Mouse (Mus musculus): ENCODE measurements at regions not wholly inside any gene's neighbourhood (a gene's known extent, or its start where the extent isn't known, plus 50 kb on each side); places are given as distances from the start of the nearest gene placed in this dataset.

DNA sequence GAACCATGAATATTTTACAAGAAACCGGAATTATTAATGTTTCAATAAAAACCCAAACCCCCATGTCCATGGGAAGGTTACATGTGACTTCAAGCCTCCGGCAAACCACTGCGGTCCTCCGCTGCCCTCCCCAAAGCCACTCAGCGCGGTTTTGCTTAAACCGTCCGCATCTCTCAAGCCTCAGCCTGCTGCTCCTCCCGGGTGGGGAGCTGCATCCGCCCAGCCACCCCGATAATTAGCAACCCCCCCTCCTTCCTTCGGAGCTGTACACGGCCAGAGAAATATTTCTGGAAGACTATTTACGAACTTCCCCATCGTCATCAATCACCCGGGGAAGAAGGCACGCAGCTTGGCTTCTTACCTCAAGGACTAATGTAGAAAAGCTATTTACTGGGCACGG is 94.7 kb upstream of the Runx3 start:
- TF ChIP-seq CTCF (IDR thresholded peaks at IDR 0.05; ENCODE audit: insufficient read depth, low read depth, low read length) (no peak), POLR2A (IDR thresholded peaks at IDR 0.05; ENCODE audit: insufficient read depth, low read depth, low read length) (no peak)
